Mouse (Mus musculus): Measurements from ENCODE around the gene Cdkl3. TPM values are rescaled to one million over a fixed set of nuclear protein-coding genes. Genes with fewer than 3 reads are reported as not detected.
A peak's percentile ranks its signal among the peaks of the same experiment; 100 is the strongest.

Gene Cdkl3
- polyA plus RNA-seq, 1 experiment from 2014 or later: 7.8 TPM

DNA sequence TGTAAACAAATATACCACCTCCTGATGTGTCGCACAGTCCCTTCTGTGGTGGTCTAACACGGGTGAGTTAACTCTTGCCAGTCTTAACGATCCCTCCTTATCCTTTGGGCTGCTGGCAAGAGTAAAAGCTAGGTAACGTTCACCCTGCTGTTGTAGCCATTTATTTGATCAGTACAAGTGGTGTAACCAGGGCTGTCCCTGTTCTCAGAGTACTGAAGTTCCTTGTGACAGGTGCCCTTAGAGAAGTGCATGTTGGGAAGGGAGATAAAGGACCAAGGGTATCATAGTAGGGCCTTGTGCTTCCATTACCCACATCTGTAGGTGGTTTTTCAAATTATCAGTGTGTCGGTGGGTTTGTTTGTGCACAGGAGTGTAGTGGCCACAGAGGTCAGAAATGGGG, 123.7 kb downstream of the Cdkl3 start:
- Histone ChIP-seq H3K4me3 (ENCODE audit: low read length) (no peak overlapping the region), H3K27ac (ENCODE audit: low read length) (no peak overlapping the region), H3K27me3 (ENCODE audit: insufficient read depth, low read length) (no peaks in the 10 kb centered on the region), H3K36me3 (ENCODE audit: insufficient read depth, low read length) (peaks cover 23% of the 10 kb centered on the region), H3K4me1 (ENCODE audit: insufficient read depth, low read length) (no peaks in the 10 kb centered on the region), H3K4me2 (replicated peaks; ENCODE audit: low read depth, low read length) (no peak overlapping the region), H3K9ac (replicated peaks; ENCODE audit: low read length) (no peak overlapping the region), H3K9me3 (ENCODE audit: low read length) (no peaks in the 10 kb centered on the region)
- 0 out of 2 replicates have a peak, but pooled peaks have one; percentile 9 for ATAC-seq (ENCODE audit: low FRiP score, low TSS enrichment)
- 66% methylated on average over 5 of the region's 5 CpGs for WGBS

DNA sequence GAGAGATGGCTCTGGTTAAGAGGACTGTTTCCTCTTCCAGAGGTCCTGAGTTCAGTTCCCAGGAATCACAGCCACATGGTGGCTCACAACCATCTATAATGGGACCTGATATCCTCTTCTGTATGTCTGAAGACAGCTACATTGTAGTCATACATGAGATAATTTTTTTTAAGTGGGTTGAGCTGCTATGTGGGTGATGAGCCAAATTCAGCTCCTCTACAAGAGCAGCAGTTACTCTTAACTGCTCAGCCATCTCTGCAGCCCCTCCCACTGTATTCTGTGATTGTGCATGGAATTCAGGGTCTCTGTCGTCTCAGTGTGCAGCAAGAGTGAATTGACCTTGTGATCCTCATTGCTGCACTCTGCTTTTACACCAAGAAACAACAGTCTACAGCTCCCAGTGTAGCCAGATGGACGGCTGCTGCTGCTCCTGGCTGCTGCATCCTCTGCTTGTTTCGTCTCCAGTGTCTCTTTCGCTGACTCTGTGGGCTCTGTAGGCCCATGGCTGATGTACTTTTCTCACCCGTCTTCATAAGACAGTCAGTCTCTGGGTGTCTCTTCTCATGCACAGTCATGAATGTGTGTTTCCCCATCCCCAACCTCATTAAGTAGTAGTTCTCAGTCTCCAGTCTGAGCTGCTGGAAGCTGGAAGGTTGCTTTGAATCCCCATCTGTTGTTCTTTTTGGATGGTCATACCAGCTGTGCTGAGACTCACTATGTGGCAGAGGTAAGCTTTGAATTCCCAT, 124.5 kb downstream of the Cdkl3 start:
- no peak overlapping the region for H3K27ac ChIP-seq (ENCODE audit: low read length)
- no peak for ATAC-seq (ENCODE audit: low FRiP score, low TSS enrichment)

DNA sequence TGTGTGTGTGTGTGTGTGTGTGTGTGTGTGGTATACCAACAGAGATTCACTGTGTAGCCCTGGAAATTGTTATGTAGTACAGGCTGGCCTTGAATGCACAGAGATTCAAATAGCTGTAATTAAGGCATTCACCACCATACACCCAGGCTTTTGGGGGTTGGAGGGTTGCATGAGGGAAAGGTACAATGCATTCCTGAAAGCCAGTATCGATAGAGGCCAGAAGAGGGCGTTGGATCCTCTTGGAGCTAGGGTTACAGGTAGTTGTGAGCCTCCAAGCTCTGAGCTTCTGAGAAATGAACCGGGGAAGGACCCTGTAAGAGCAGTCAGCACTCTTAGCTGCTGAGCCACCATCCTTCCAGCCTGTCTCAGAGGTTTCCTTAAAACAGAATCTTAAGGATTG, 125.2 kb downstream of the Cdkl3 start:
- Histone ChIP-seq H3K4me3 (ENCODE audit: low read length) (no peak overlapping the region), H3K4me2 (replicated peaks; ENCODE audit: low read depth, low read length) (no peak overlapping the region), H3K36me3 (ENCODE audit: insufficient read depth, low read length) (peaks cover 12% of the 10 kb centered on the region), H3K9me3 (ENCODE audit: low read length) (no peaks in the 10 kb centered on the region), H3K4me1 (ENCODE audit: insufficient read depth, low read length) (no peaks in the 10 kb centered on the region), H3K9ac (replicated peaks; ENCODE audit: low read length) (no peak overlapping the region), H3K27ac (ENCODE audit: low read length) (no peak overlapping the region), H3K27me3 (ENCODE audit: insufficient read depth, low read length) (no peaks in the 10 kb centered on the region)
- no peak for ATAC-seq (ENCODE audit: low FRiP score, low TSS enrichment)
- WGBS: 34% methylated on average over 3 of the region's 3 CpGs

More for the DNA sequence above, 124.5 kb downstream of the Cdkl3 start:
- no peak overlapping the region for H3K4me2 ChIP-seq (replicated peaks; ENCODE audit: low read depth, low read length)
- H3K36me3 ChIP-seq (ENCODE audit: insufficient read depth, low read length): peaks cover 17% of the 10 kb centered on the region
- H3K4me1 ChIP-seq (ENCODE audit: insufficient read depth, low read length): no peaks in the 10 kb centered on the region
- no peak overlapping the region for H3K9ac ChIP-seq (replicated peaks; ENCODE audit: low read length)
- no peaks in the 10 kb centered on the region for H3K27me3 ChIP-seq (ENCODE audit: insufficient read depth, low read length)
- H3K4me3 ChIP-seq (ENCODE audit: low read length): no peak overlapping the region
- no peaks in the 10 kb centered on the region for H3K9me3 ChIP-seq (ENCODE audit: low read length)
- WGBS: 67% methylated on average over 5 of the region's 5 CpGs

DNA sequence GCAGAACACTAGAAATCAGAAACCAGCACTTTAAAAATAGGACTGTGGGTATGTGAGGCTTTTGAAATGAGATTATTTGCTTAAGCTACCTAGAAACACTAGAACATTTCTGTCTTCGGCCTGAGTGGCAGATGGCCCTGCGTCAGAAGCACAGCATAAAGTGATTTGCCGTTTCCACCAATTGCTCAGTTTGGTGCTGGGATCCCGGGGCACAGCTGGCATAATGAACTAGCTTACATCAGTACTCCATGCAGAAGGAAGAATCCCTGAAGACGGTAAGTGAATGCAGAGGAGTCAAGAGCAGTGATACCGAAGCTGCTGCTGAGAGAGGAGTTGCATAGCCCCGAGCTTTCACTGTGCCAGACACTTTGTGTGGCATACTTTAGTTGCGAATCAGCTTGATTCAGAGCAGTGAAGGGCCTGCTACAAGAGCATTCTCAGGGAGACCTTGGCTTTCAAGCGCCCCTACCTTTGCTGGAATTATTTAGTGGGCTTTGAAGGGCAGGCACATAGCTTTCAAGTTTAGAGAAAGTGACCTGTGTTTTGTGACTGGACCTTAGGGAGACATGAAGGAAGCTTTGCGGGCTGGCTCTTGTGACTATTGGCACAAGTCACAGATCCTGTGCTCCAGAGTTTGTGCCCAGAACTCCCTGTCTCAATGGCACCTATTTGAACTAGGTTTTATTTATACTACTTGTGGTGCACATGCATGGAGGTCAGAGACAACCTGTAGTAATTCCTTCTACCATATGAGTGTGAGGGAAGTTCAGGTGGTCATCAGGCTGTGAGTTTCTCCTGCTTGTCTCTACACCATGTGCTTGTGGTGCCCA, 125.8 kb downstream of the Cdkl3 start:
- WGBS: 76% methylated on average over 10 of the region's 10 CpGs
- ATAC-seq (ENCODE audit: low FRiP score, low TSS enrichment): no peak
- Histone ChIP-seq H3K4me2 (replicated peaks; ENCODE audit: low read depth, low read length) (no peak overlapping the region), H3K9ac (replicated peaks; ENCODE audit: low read length) (no peak overlapping the region), H3K9me3 (ENCODE audit: low read length) (no peaks in the 10 kb centered on the region), H3K27me3 (ENCODE audit: insufficient read depth, low read length) (no peaks in the 10 kb centered on the region), H3K4me3 (ENCODE audit: low read length) (no peak overlapping the region), H3K4me1 (ENCODE audit: insufficient read depth, low read length) (no peaks in the 10 kb centered on the region), H3K36me3 (ENCODE audit: insufficient read depth, low read length) (peaks cover 6% of the 10 kb centered on the region), H3K27ac (ENCODE audit: low read length) (no peak overlapping the region)

DNA sequence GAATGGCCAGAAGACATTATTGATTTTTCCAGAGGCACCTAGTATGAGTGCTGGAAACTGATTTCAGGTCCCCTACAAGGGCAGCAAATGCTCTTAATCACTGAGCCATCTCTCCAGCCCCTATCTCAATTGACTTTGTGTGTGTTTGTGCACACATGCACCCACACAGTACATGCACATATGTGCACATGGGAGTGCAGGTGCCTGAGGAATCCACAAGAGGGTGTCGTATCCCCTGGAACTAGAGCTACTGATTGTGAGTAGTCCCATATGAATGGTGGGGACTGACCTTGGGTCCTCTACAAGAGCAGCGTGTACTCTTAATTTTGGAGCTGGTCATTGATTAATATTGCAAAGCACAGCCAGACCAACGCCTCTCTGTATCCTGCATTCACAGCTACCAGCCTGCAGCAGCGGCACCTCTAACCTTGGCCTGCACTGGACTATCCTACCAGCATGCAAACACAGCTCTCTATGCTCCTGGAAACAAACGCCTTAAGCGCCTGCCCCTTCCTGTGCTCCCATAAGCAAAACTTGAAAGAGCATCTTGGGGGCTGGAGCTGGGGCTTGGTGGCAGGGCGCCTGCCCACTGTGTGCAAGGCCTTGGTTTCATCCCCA, 126.5 kb downstream of the Cdkl3 start:
- 75% methylated on average over 7 of the region's 7 CpGs for WGBS
- H3K4me3 ChIP-seq (ENCODE audit: low read length): no peak overlapping the region
- H3K4me2 ChIP-seq (replicated peaks; ENCODE audit: low read depth, low read length): no peak overlapping the region
- H3K4me1 ChIP-seq (ENCODE audit: insufficient read depth, low read length): no peaks in the 10 kb centered on the region
- ATAC-seq (ENCODE audit: low FRiP score, low TSS enrichment): peak; percentile 51; the same call in 1 of the 2 replicates
- peaks cover 5% of the 10 kb centered on the region for H3K9me3 ChIP-seq (ENCODE audit: low read length)
- no peaks in the 10 kb centered on the region for H3K27me3 ChIP-seq (ENCODE audit: insufficient read depth, low read length)
- H3K27ac ChIP-seq (ENCODE audit: low read length): no peak overlapping the region
- peaks cover under 1% of the 10 kb centered on the region; the same call in 1 of the 2 replicates for H3K36me3 ChIP-seq (ENCODE audit: insufficient read depth, low read length)
- H3K9ac ChIP-seq (replicated peaks; ENCODE audit: low read length): no peak overlapping the region

Small RNA genes lying within 50 kb of the gene (microRNA-seq; reads per million reads assigned to microRNA genes)
- gene Gm24157: not detected
- 13.8 reads per million, percentile 34 among the genes with 10 or more reads in this experiment for gene Mir3061

Other genes with a start within 250 kb of the Cdkl3 start
- gene Sec24a, start 240.6 kb upstream of the Cdkl3 start, polyA plus RNA-seq (2015; fragmentation: Nextera tagmentation; extraction: Ambion mirVana): 11.7 and 15.7 TPM in 2 replicates
- 109 and 113 TPM in 2 replicates for gene Sar1b, start 240.5 kb upstream of the Cdkl3 start, polyA plus RNA-seq (2015; fragmentation: Nextera tagmentation; extraction: Ambion mirVana)
- 0.87 and 1.1 TPM in 2 replicates for gene Jade2, start 146.6 kb upstream of the Cdkl3 start, polyA plus RNA-seq (2015; fragmentation: Nextera tagmentation; extraction: Ambion mirVana)
- 95.5 and 99.8 TPM in 2 replicates for gene Cdkn2aipnl, start 36.6 kb upstream of the Cdkl3 start, polyA plus RNA-seq (2015; fragmentation: Nextera tagmentation; extraction: Ambion mirVana)
- 216 and 220 TPM in 2 replicates for gene Ube2b, start 3.5 kb upstream of the Cdkl3 start, polyA plus RNA-seq (2015; fragmentation: Nextera tagmentation; extraction: Ambion mirVana)
- gene Ppp2ca, start 94.5 kb downstream of the Cdkl3 start, polyA plus RNA-seq (2015; fragmentation: Nextera tagmentation; extraction: Ambion mirVana): 68.4 and 75.1 TPM in 2 replicates
- gene Olfr1373, start 141.3 kb downstream of the Cdkl3 start, polyA plus RNA-seq (2015; fragmentation: Nextera tagmentation; extraction: Ambion mirVana): not detected in 2 replicates
- not detected in 2 replicates for gene Olfr1371, start 209.8 kb downstream of the Cdkl3 start, polyA plus RNA-seq (2015; fragmentation: Nextera tagmentation; extraction: Ambion mirVana)
- gene Skp1a, start 227.8 kb downstream of the Cdkl3 start, polyA plus RNA-seq (2015; fragmentation: Nextera tagmentation; extraction: Ambion mirVana): 742 and 792 TPM in 2 replicates

Data from kidney, embryonic 16.5 days (tissue).